Mouse (Mus musculus) spleen, postnatal 14 days (tissue): ENCODE measurements at regions not wholly inside any gene's neighbourhood (a gene's known extent, or its start where the extent isn't known, plus 50 kb on each side); places are given as distances from the start of the nearest gene placed in this dataset.

Experiments used
- DNase-seq, 2 experiments: peaks; one replicate each; pipeline ENCODE4 v3.0.0; 2021 to 2022; ENCODE audit warnings: low spot score in 2 of 2

DNA sequence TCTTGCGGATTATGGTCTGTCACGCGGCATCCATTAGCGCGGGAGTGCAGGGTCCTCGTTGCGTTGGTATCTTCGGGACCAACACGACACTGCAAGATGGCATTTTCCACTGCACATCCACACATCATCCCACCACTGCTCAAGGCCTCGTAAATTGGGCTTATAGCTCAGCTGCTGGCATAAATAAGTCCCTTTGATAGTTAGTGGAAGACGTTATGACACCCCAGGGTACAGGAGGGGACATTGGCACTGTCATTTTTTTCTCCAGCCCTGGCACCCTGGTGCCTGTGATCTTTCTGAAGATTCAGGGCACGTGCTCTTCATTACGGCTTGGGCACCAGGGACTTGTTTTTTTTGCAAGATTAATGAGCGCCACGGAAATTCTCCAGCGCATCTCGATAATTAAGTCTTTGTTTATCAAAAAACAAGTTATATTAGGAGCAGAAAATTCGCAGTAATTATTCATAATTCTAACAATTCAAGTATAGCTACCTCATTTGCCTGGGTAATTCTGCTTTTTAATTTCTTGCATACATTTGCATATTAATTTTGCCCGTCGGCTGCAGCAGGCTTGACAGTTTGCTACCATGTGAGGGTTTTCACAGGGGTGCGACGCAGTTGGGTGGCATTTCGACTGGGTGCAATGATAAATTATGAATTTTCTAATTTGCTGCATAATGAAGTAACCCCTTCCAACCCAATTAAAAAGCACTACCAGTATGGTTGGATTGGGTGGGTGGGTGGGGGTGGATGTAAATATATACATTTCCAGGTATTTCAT lies 119.1 kb downstream of the Vrk1 start:
- DNase-seq = no peak

DNA sequence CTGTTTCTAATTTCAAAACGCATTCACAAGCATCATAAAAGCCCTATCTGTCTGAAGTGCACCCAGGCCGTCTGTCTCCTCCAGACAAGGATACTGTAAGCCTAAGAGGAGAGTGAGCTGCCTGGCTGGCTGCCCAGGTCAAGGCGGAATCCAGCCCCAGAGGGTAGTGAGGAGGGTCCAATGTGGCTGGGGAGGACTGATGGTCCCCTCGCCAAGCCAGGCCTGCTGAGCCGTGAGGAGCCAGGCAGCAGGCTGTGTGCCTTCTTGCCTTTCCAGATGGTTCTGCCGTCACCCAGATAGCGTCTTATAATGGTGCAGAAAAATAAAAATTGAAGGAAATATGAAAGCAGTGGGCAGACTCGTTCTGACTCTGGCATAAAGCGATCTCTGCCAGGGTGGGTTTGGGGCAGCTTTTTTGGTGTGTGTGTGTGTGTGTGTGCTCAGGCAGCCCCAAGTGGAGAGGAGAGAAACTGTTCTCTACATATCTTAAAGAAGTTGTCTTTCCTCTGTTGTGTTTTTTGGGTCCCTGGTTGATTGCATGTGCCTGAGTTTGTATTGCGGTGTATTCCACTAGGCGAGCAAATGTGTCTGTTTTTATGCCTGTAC lies 120.1 kb downstream of the Vrk1 start:
- no peak for DNase-seq

DNA sequence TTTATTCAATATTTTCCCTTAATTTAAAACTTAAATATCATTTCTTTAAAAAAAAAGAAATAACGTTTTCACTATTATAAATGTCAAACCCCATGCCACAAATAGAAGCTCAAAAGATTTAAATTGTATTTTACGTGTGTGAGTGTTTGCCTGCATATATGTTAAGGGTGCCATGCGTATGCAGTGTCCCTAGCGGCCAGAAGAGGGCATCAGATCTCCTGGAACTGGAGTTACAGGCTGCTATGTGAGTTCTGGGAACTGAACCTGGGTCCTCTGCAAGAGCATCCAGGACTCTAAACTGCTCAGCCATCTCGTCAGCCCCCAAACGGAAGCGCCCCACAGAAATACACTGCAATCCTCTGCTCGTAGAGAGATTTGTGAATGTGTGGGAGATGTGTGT lies 122.7 kb downstream of the Vrk1 start:
- no peak for DNase-seq

DNA sequence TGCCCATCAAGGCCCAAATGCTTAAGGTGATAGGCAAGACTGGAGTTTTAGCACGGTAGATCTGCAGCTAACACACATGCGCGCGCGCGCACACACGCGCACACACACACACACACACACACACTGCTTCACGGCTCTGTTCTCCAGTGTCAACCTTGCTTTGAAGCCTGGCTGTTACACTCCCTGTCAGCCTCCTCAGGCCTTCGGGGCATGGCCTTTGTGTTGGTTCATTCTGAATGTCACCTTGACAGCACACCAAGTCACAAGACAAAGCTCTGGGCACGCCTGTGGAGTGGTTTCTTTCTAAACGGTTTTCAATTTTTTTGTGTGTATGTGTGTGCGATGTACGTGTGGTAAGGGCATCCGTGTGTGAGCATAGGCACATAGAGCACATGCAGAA lies 128.4 kb downstream of the Vrk1 start:
- no peak for DNase-seq

DNA sequence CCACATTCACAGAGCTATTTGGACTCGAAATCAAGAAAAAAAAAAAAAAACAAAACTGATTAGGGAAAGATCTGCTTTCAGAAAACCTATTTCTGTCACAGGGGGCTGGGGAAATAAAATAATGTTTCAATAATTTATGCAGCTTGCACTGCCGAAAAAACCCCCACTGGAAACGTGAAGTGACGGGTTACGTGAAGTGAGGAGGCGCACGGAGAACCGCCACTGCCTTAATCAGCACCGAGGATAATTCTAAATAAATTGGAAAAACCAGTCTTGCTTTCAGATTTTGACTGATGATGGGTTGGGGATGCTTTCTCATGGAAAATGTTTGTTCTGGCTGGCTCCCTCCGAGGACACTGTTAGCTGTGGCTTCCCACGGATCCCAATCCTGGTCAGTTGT lies 129.5 kb downstream of the Vrk1 start:
- no peak for DNase-seq

DNA sequence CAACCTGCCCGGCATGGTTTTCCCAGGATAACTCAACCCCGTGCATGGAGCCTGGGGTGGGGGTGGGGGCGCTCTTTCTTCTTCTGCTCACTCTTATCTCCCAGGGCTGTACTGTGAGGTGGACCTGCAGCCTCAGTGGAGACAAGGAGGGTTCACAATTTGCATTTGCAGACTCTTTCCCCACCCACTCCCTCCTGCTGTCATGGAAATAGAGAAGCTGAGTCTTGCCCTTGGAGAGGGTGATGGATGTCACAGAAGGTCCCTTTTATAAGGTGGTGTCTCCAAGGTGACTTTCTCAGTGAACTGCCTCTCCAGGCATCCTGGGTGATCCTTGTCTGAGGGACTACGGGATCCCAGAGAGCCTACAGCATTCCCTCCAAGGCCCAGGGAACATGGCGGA lies 129.9 kb downstream of the Vrk1 start:
- DNase-seq = no peak

DNA sequence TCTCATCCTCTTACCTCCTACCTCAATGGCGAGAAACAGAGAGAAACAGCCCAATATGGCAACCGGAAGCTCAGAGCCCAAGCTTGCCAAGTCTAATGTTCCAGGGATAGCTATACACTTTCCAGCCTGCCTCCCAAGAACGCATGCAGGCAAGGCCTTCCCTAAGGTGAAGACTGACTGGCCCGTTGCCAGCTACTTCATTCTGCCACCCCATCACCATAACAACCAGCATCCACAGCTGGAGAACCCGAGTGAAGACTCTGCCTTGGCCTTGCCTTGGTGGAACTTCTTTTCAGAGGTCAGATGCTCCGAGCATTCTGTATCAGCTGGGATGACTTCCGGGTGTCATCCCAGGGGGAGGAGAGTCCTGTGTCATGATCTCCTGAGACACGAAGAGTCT lies 130.6 kb downstream of the Vrk1 start:
- DNase-seq = no peak

DNA sequence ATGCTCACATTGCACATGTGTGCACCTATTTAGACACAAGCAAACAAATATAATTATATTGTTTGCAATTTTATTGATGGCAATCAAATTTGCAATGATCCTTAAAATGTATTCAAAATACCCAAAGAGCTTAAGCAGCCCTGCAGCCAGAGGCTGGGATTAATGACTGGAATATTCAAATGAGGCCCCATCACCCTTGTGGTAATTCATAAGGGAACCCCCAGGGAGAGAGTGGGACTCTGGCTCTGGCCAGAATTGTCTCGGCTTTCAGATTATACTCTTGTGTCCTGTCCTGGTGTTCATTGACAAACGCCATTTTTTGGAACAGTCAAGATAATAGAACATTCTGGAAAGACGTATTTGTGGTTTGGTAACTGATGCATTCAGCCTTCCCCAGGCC lies 133.5 kb downstream of the Vrk1 start:
- DNase-seq = no peak

DNA sequence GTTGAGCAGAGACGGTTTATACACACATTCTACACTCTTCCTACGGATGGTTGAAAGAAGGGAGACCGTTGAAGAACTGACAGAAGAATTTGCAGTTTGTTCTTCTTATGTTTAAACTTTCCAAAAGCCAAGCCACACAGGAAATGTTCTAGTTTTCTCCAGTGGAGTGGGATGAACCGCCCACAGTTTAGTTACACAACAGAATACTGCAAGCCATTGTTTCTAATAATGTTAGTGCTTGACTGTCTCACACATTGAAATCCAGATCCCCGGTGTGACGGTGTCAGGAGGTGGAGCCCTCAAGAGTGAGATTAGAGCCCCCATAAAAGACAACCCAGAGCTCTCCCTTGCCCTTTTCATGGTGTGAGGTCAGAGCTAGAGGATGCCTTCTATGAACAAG lies 146.8 kb downstream of the Vrk1 start:
- DNase-seq = no peak

DNA sequence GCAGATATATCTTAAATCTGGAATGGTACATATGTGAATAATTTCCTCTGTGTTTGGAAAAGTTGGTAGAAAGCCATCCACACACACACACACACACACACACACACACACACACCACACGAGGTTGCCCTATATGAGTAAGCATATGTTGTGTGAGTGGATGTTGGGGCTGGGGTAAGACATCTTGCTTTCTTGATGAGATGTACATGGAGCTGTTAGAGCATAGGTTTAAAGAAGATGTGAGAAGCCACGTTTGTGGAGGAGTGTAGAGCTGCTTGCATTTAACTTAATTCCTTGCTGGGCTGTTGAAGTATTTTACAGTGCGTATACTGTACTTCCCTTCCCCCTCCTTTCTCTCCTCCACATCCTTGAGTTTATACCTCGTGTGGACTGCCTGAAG lies 147.8 kb downstream of the Vrk1 start:
- no peak for DNase-seq

DNA sequence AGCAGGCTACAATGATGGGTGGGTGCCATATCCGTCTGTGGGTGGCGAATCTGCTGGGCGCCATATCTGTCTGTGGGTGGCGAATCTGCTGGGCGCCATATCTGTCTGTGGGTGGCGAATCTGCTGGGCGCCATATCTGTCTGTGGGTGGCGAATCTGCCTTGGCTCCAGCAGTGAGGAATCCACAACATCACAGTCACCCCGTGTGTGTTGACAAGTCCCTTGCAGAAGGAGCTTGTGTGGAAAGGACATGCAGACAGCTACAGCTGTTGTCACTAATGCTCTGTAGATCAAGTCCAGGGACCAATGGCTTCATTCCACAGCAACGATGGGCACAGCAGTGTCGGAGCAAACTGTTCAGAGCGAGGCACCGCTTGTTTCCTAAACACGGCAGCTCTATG lies 148.6 kb downstream of the Vrk1 start:
- DNase-seq = no peak

DNA sequence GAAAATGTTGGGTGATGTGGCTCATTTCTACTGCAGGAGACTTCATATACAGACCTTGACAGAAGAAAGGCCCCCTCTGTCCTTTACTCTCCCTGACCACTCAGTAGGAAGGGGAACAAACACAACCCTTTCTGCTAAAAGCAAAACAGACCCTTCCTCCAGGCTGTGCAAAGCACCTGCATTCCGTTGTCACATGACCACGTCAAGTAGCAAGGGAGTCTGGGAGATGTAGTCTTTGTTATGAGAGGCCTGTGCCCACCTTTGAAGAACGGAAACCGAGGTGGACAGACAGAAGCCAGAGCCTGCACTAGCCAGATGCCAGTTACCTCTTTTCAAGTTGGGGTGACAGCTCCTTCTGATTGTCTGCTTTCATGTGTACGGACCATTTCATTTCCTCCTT lies 161.3 kb downstream of the Vrk1 start:
- no peak for DNase-seq

DNA sequence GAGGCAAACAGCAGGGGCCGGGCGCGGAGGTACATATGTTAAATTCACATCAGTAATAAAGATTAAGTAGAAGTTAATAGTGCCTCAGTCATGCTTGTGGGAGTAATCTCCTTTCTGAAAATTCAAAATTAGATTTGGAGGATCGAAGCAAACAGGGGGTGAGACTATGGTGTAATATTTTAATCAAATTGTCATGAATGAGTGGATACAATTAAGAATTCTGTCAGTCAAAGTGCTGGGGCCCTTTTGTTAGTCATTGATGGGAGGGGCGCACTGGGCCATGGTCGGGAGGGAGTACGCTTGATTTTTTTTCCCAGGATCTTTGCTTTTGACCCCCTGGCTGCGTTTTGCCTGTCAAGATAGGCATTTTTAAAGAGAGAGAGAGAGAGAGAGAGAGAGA lies 163.2 kb downstream of the Vrk1 start:
- no peak for DNase-seq

DNA sequence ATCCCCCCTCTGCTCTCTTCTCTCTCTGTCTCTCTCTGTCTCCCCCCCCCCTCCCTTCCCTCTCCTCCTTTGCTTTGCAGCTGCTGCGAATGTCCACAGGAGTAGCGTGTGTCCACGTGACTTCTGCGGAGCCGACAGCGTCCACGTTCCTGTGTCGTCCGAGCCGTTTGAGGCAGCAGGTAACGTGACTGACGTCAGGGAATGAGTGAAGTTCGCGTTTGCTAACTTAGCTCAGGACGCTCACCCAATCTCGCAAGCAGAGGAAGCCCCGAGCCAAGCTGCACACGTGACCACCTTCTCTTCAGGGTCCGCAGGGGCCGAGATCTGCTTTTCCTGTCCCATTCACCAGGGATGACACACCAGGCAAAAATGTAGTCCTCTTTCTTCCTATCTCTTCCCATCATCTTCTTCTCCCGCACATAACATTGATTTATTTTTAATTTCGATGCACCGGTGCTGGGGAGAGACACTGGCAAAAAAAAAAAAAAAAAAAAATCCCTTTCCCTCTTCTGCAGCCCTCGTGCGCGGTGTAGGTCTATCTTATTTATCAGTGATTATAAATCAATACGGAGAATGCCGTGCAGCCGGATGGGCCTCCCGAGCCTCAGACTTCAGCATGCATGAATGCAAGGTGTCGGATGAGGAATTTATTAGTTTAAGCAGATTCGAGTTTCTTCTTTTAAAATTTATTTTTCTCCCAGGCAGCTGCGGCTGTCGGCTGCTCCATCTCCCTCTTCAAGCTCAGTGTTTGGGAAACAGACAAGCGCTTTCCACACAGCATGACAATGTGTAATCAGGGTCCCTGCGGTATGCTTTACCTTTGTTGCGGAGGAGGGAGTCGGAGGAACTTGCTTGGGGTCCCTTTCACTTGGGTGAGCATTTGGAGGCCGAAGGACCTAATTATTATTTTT lies 164.3 kb downstream of the Vrk1 start:
- DNase-seq = no peak

DNA sequence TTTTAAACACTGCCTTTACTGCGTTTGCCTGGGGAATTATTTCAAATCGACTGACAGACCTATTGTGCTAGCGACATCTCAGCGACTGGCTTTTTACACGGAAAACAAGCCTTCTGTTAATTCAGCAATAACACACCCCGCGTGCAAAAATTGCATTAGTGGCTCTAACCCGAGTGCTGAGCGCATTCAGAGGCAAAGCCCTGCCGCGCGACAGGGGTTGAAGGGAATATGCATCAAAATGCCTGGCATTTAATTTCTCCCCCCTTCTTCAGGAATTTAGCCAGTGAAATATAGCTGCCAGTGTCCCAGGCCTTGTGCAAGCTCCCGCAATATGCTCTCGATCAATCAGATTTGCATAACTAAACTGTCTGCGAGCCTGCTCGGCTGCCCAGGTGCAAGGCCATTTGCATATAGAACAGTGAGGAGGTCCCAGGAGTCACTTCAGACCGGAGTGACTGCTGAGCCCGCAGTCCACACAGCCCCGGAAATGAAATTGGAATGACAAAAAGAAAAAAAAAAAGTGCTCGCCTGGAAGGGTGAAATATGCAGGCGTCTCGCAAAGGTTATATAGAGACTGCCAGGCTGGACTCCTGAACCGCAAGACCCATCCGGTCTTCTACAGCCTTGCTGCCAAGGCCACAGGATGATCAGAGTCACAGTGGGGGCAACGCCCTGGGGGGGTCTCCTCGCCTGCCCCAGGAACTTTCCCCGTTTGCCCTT lies 165.1 kb downstream of the Vrk1 start:
- DNase-seq = no peak

DNA sequence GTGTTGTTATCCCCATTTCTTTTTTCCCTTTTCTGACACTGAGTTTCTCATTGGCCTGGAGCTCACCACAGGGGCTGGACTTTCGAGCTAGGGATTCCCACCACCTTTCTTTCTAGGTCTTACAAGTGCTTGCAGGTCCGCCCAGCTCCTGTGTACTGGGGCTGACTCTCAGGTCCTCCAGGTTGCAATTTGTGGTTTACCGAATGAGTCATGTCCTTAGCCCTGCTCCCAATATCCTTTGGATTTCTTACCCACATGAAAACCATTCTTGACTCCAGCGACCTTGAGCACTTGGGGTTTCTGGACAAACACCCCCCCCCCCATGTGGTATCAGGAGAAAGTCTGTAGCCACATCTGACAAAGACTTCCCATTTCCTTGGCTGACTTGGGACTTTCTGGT lies 167.3 kb downstream of the Vrk1 start:
- DNase-seq = no peak

DNA sequence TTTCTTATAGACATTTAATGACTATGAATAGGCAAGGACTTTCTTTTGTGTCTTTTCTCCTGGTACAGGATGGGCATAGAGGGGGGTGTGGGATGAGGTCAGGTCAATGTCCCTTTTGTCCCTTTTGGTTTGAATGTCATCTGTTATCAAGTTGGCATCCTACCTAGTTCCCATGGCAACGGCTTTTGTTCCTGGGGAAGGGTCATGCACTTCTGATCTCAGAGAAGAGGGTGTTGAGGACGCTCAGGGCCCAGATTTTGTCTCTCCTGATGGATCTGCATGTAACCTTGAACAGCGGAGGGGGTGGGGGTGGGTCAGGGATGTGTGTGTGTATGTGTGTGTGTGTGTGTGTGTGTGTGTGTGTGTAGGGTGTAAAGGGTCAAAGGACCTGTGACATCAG lies 167.8 kb downstream of the Vrk1 start:
- DNase-seq = no peak

DNA sequence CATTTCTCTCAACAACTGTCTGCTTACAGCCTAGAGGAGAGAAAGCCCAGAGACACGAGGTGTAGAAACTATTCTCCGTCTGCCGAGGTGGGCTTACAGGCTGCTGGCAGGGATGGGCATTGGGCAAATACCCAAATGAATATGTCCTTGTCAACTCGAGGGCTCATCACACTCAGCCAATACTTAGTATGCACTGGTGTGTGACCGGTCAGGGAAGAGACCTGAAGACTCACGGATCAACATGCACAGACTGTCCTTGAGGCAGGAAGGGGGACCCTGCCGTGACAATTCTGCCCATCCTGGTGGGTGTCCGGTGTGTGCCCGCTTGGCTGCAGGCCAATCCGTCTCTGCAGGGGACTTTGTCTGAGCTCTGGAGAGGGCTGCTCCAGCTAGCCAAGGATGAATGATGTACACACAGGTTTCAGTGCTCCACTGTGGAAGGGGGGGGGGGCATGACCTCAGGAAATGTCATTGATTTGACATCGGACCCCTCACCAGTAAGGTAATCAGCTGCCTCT lies 168.7 kb downstream of the Vrk1 start:
- DNase-seq = no peak

DNA sequence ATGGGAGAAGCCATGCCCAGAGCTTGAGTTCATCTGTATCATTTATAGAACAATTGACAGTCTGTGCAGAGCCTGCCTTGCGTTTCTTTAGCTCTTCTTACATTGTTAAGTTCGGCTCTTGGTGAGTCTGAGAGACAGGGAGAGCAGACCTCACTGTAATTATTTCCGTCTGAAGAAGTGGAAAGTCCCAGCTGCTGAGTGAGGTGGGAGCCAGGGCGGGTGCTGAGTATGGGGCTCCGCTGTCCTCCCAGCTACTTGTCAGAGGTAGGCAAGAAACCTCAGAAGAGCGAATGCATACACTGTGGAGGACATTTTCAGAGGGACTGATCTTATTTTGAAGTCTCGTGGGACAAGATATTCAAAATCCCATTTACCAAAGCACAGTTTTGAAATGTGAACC lies 172.9 kb downstream of the Vrk1 start:
- no peak for DNase-seq

DNA sequence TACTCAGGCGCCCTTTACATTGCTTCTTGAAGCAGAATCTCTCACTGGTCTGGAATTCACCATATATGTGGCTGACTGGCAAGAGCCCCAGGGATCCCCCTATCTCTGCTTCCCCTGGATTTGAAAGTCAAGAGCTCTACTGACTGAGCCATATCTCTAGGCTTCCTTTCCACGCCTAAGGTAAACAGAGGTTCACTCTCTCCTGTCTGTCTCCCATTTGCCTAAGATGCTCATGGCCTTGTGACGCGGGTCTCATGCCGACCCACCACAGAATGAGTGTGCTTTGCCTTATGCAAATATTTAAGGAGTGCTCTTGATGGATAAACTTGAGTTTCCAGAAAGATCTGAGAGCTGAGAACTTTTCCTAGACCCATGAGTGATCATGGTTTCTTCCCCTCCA lies 173.9 kb downstream of the Vrk1 start:
- DNase-seq = no peak

DNA sequence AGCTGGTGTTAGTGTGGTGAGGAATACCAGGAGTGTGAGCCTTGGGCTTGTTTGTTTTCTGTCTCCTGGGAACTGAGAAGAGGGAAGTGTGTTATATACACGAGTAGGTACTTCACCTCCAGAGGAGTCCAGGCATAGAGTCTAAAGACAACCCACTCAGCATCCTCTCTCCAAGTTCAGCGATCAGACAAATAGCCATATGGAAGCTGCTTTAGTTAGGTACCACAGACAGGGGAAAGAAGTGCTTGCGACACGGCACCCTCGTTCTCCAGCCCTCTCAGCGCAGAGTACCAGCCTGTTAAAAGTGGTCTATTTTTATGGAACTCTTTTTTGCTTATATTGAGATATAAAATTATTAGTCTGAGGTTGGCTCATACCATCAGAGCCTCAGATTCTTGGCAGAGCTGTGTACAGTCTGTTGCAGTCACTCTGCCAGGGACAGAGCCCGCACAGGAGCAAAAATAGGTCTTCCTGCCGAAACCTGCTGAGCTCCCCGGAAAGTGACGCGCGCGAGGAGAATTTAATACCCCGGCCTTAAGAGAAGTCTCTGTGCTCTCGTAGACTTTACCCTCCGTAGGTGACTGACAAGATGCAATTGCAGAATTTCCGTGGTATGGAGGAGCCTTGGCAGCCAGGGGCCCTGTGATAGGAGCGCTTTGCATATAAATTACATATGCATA lies 175.5 kb downstream of the Vrk1 start:
- DNase-seq = no peak
